Mouse (Mus musculus): Measurements from ENCODE around the gene Mark2.

Mark2 gene

GRCm38 (mm10) chr19:7291958-7292709 is 49.5 kb downstream of the Mark2 start:
- DNase-seq: no peak

DNA sequence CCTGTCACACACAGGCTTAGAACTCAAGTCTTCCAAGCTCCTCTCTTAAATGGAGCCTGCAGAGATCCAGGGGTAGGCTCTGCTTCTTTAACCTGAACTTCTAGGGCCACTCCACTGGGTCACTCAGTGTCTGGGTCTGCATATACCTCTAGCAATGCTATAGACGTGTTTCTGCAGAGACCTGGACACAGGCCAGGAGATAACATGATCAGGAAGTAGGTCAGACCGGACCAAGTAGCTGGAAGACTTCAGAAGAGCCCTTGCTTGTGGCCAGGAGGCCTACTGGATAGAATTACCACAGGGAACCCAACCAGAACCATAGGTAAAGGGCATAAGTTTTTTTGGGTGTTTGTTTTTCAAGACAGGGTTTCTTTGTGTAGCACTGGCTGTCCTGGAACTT is 51.9 kb downstream of the Mark2 start:
- DNase-seq: no peak

DNA sequence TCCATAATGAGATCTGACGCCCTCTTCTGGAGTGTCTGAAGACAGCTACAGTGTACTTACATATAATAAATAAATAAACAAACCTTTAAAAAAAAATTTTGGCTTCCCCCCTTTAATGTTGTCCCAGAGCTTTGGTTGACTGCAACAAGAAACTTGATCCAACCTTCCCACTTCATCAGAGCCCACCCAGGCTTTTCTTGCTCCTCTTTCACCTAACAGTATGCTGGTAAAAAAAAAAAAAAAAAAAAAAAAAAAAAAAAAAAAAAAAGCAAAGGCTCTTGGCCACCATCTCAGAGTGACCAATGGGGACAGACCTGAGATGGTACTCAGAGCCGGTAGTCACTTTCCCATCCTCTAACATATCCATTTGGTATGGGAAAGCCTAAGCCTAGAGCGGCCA is 53.4 kb downstream of the Mark2 start:
- DNase-seq: no peak

- no peak for DNase-seq
These were observed 54.9 kb downstream of the Mark2 start for GRCm38 (mm10) chr19:7286563-7287315.

DNA sequence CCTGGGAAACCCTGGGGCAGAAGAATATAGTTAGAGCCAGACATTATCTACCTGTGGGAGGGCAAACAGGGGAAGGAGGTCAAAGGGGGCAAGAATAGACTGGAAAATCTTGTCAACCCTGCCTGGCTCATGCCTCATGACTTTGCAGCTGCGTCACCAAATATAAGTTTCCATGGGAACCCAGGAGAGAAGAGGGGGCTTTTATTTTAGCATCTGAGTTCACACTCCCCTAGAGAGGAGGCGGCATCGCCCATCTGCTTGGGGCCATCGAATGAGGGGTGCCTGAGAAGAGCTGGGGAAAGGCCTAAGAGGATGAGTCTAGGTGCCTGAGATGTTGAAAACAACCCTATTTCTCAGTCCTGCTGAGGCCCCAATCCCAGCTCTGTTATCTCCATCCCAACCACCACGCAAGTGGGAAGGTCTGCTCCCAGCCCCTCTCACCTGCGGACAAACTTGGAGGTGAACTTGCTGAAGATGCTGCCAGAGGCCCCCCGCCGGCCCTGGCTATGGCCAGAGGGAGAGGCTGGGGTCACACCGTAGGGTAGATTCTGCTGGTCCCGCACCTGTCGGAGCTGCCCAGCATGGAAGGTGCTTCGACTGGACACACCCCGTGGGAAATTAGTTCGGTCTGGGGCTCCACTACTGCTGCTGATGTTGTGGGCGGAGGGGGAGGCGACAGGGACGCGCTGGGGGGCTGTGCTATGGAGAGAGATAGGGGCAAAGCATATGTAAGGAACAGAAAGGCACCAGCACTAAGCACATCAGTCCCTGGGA is 60.9 kb downstream of the Mark2 start:
- DNase-seq: no peak

GRCm38 (mm10) chr19:7279114-7279513 is 62.5 kb downstream of the Mark2 start:
- DNase-seq: no peak

DNA sequence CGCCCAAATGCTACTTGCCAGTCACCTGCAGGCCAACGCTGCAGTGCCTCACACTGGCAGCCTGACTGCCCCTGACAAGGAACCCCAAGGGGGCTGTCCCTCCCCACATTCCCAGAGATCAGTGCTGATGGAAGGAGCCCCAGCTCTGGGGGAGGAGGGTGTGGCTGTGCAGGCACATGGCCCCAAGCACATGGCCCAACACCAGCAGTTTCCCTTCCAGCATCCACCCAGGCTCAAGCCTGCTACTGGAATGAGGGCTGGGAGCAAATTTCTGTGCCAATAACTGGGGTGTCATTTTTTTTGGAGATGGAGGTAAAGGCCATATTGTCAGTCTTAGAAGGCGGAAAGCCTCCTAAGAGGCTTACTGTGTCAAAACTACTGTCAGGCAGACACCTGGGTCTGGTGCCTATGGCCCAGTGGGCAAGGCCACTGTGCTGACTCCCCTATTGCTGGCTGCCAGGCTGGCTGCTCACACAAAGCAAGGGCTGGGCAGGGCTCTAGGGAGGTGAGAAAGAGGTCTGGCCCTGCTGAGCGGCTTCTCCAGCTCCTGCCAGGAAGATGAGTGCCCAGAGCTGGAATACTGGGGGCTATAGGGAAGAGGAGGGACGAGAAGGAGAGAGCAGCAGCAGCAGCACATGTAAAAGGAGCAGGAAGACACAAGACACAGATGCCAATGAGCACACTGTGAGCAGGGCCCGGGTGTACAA is 63.3 kb downstream of the Mark2 start:
- no peak for DNase-seq

DNA sequence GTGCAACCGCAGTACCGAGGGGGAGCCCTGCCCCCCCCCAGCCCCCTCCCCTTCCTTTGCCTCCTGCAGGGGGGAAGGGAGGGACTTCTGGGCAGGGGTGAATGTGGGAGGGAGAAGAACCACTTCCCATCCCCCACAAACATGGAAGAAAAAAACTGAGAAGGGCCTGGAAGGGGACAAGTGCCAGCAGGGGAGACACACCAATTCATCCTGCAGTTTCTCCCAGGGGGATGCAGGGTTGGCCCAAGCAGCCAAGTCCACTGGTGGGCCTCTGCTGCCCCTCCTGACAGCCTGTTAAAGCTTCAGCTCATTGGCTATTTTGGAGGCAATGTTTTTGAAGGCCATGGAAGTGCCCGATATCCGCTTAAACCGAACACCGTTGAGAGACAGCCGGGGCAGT is 64.9 kb downstream of the Mark2 start:
- no peak for DNase-seq

DNA sequence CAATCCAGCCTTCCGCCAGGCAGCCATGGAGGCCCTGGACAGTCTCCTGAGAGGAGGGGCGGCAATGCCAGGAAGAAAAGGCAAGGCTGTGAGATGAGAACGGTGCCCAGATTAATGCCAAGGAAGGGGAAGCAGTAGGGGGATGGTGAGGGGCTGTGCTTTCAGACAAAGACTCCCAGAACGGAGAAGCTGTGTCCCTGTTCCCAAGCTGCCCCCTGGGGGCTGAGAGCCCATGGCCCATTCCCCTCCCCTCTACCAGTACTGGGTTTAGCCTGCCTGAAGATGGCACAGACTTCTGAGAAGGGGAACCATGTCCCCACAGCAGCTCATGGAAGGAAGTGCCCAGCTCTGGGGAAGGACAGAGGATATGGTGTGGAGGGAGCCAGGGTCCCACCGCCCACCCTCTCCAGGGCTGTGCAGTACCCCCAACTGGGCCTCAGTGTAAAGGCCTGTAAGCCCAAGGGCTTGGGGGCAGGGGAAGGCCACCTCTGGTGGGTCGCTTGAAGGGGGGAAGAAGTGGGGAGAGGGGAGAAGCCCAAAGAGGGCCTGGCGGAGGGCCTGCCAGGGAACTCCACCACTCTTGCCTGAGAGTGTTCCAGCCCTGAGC is 65.5 kb downstream of the Mark2 start:
- no peak for DNase-seq

DNA sequence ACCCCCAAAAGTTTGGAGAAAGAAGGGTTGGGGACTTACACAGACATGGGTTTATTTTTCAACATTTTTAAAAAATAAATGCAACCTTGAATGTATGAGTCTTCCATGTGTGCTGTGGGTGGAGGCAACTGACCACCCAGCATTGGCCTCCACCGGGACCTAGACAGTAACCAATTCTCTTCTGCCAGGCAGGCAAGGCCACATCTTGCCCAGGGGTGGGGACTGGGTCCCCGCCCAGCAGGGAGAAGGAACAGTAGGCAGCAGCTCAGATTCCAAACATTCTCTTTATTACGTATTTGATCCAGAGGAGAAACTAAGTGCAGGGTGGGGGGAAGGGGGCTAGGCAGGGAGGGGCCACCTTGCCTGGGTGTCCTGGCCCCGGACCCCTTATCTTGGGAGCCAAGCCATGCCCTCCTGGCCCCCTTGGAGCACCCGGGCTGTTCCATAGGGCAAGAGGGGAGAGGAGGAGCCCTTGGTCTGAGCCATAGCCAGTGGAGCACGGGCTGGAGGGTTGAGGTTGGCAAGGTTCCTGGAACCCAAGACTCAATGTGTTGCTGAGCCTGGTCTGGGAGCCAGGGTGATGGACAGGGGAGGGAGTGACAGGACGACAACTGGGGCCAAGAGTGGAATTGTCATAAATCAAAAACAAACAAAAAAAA is 66.4 kb downstream of the Mark2 start:
- no peak for DNase-seq

DNA sequence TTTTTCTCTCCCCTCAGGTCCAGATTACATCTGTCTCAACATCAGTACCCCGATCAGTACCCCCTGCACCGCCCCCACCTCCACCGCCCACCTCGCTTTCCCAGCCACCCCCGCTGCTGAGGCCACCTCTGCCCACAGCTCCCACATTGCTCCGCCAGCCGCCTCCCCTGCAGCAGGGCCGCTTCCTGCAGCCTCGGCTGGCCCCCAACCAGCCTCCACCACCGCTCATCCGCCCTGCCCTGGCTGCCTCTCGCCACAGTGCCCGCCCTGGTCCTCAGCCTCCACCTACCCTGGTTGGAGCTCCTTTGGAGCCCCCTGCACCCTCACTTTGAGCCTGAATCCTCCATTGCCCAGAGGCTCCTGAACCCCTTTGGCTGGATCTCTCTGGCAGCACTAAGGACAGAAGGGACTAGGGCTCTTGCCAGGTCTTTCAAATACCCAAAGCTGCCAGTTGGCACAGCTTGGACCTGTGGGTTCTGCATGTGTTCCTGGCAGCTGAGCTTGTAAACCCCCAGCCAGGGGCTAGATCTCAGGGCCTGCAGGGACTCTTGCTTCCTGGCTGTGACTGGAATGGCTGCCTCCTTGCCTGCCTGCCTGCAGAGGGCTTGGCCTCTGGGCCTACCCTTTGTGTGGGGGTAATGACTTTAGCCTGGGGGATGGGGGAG is 67.2 kb downstream of the Mark2 start:
- peak; percentile 40 for DNase-seq

GRCm38 (mm10) chr19:7273486-7273885 is 68.2 kb downstream of the Mark2 start:
- DNase-seq: no peak

GRCm38 (mm10) chr19:7269290-7270044 is 72.2 kb downstream of the Mark2 start:
- no peak for DNase-seq

DNA sequence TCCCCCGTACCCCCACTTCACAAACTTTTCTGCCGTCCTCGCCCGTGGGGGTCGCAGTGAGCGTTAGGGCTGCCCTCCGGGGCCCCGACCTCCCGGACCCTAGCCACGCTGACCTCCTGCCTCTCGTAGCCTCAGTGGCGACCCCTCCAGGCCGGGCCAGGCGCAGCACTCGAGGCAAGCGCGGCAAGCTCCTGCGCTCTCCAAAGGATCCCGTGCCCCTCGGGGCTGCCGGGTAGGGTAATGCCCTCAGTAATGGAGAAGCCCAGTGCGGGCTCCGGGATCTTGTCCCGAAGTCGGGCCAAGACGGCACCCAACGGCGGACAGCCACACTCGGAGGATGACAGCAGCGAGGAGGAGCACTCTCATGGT is 73.0 kb downstream of the Mark2 start:
- peak; percentile 81 for DNase-seq

- DNase-seq: peak; percentile 77
These were observed 73.6 kb downstream of the Mark2 start for GRCm38 (mm10) chr19:7267781-7268721.

DNA sequence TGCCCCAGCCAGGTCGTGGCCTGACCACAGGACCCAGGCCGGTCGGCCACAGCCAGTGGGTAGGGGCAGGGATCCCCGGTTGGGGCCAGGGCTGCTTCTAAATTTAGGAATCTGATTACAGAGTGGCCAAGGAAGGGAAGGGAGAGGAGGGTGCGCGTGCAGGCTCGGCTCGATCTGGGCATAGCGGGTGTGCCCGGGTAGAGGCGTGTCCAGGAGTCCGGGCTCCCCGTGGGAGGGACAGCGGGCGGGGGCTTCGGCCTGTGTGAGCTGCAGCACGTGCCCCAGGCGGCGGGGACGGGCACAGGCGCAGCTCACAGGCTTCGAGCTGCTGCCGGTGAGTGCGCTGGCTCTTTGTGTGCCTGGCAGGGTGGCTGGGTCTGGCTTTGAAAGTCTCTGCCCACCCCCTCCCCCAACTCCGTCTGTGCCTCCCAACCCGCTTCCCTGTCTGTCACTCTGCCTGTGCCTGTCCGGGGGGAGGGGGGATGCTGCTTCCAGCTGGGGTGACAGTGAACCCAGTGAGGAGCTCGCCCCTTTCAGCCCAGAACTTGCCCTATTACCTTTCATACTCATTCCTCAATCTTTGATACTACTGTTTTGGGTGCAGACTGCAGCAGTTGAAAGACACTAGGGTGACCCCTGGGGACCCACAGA is 74.4 kb downstream of the Mark2 start, which contains the start of gene Rcor2:
TSS of gene Rcor2 (plus strand) at position 235 of the 651 bp plus-strand sequence.
- DNase-seq: peak; percentile 74

GRCm38 (mm10) chr19:7266421-7266831 is 75.2 kb downstream of the Mark2 start:
- no peak for DNase-seq

- no peak for DNase-seq
These were observed 76.0 kb downstream of the Mark2 start for GRCm38 (mm10) chr19:7265478-7266191.
